Mouse (Mus musculus): ENCODE measurements around the gene Gm14743. TPM values are rescaled to one million over a fixed set of nuclear protein-coding genes. Genes with fewer than 3 reads are reported as not detected.
"Not testable (repeated sequence)": the region's sequence is repeated elsewhere in the genome, so short reads cannot be mapped to it uniquely, and the experiment has no call there.

Gm14743 gene
- polyA plus RNA-seq (2014; fragmentation: Nextera tagmentation; extraction: Ambion mirVana): not detected in 2 replicates

DNA sequence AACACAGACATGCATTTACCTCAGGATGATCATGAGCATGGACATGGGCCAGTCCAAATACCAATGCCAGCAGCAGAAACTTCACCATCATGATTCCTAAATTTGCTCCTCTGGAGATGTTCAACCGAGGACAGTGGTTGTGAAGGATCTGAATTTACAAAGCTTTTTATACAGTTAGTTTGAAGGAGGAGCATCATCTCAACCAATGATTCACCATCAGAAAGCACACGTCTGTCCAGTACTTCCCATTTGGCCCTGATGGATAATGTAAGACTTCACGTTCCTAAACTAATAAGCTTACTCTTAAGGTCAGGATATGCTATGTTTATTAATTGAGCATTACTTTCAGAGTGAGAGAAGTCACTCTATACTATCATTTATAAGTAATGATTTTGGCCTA lies at the start of gene Gm14743:
Gene Gm14743 (minus strand): TSS at position 101 of the 400 bp plus-strand sequence.
- not testable (repeated sequence) for H3K27me3 ChIP-seq (ENCODE audit: control insufficient read depth, insufficient read depth, low read length); H3K36me3 ChIP-seq (ENCODE audit: control insufficient read depth, insufficient read depth, low read length); H3K4me2 ChIP-seq; H3K9ac ChIP-seq (ENCODE audit: low read length); H3K4me1 ChIP-seq (ENCODE audit: control insufficient read depth, insufficient read depth, low read length); H3K4me3 ChIP-seq (ENCODE audit: low read depth, low read length); ATAC-seq (ENCODE audit: low FRiP score); H3K9me3 ChIP-seq (ENCODE audit: control insufficient read depth, low read length); DNase-seq (ENCODE audit: low spot score, missing footprints); H3K27ac ChIP-seq (ENCODE audit: low read depth, low read length)
- WGBS: no CpG with 5 or more reads among the region's 3 CpGs

DNA sequence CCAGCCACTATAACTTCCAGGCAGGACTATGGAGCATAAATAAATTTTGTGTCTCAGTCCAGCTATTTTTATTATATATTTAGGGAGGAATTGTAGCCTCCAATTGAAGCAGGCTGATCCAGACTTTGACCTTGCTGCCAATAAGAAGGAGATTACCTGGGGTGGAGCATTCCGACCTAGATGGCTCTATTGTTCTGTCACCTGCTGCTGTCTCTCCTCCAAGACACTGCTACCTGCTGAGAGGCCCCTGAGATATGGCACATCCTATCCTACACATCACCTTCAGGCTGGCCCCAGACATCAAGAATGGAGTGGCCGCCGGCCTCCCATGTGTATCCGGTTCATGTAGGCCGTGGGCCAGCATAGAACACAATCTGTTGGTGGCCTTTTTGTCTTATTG lies 42.9 kb downstream of the Gm14743 start:
- 87% methylated on average over 5 of the region's 5 CpGs for WGBS
- ATAC-seq (ENCODE audit: low FRiP score): no peak

DNA sequence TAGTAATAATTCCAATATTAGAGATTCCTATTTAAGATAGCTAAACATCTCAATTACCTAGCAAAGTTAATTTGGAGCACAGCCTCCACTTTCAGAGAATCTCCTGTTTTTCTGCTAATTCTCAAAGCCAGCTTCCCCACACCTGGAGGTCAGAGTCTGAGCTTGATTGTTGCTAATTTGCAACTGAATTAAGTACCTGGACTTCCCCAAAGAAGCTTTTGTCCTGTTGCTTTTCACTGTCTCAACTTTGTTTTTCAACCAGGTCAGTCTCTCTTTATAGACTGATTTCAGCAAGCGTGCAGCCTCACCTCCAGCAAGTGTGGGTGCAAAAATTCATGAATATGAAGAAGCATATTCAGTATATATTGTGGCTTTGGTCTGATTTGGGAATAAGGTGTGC lies 43.5 kb downstream of the Gm14743 start:
- H3K27ac ChIP-seq (ENCODE audit: low read depth, low read length); H3K9me3 ChIP-seq (ENCODE audit: control insufficient read depth, low read length); H3K9ac ChIP-seq (ENCODE audit: low read length); DNase-seq (ENCODE audit: low spot score, missing footprints); H3K4me2 ChIP-seq; H3K36me3 ChIP-seq (ENCODE audit: control insufficient read depth, insufficient read depth, low read length); H3K27me3 ChIP-seq (ENCODE audit: control insufficient read depth, insufficient read depth, low read length); H3K4me1 ChIP-seq (ENCODE audit: control insufficient read depth, insufficient read depth, low read length); H3K4me3 ChIP-seq (ENCODE audit: low read depth, low read length); ATAC-seq (ENCODE audit: low FRiP score): not testable (repeated sequence)
- WGBS: 60% methylated on average over 1 of the region's 1 CpGs

More for the DNA sequence above, 42.9 kb downstream of the Gm14743 start:
- no peak overlapping the region for H3K4me3 ChIP-seq (ENCODE audit: low read depth, low read length)
- H3K9ac ChIP-seq (ENCODE audit: low read length): no peak overlapping the region
- no peak for DNase-seq (ENCODE audit: low spot score, missing footprints)
- H3K27me3 ChIP-seq (ENCODE audit: control insufficient read depth, insufficient read depth, low read length): no peaks in the 10 kb centered on the region
- H3K4me1 ChIP-seq (ENCODE audit: control insufficient read depth, insufficient read depth, low read length): no peaks in the 10 kb centered on the region
- no peak overlapping the region for H3K27ac ChIP-seq (ENCODE audit: low read depth, low read length)
- no peaks in the 10 kb centered on the region for H3K36me3 ChIP-seq (ENCODE audit: control insufficient read depth, insufficient read depth, low read length)
- H3K4me2 ChIP-seq: no peak overlapping the region
- H3K9me3 ChIP-seq (ENCODE audit: control insufficient read depth, low read length): no peaks in the 10 kb centered on the region

Other genes with a start within 250 kb of the Gm14743 start
- gene Obp1a, start 154.5 kb downstream of the Gm14743 start, polyA plus RNA-seq (2014; fragmentation: Nextera tagmentation; extraction: Ambion mirVana): not detected in 2 replicates
- not detected in 2 replicates for gene Gm5938, start 120.5 kb downstream of the Gm14743 start, polyA plus RNA-seq (2014; fragmentation: Nextera tagmentation; extraction: Ambion mirVana)
- gene Obp1b, start 59.1 kb downstream of the Gm14743 start, polyA plus RNA-seq (2014; fragmentation: Nextera tagmentation; extraction: Ambion mirVana): not detected in 2 replicates
- gene 4930480E11Rik, start 123.7 kb upstream of the Gm14743 start, polyA plus RNA-seq (2014; fragmentation: Nextera tagmentation; extraction: Ambion mirVana): not detected in 2 replicates